Mouse (Mus musculus) c-Kit-positive CD71-positive TER-119-negative erythroid progenitor cells, embryonic 14.5 days (primary cell): ENCODE data around the gene Luc7l3.

Experiments
- DNase-seq: peaks from one replicate; pipeline ENCODE4 v3.0.0-alpha.2; 2013; ENCODE audit warnings: low read depth

The Luc7l3 gene

DNA sequence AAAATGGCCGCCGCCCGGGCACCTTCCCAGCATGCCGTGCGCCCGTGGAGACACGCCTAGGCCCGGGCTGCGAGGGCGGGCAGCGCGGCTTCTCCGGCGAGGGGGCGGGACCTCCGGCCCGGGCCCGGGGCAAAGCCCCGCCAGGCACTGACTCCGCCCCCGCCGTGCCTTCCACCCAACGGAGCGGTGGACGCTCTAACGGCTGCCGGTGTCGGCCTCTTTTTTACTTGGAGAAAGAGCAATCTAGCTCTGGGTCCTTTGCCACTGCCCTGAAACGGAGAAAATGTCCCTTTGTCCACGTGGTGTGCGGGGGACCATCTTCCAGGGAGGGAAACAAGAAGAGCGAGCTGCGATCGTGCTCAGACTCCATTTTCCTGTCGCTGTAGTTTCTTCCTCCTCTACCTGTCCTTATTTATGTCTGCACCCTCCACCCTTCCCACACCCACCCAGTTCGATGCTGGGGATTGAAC lies at the start of gene Luc7l3:
Gene Luc7l3 (minus strand): TSS at position 58 of the 470 bp plus-strand sequence.
- peak; percentile 88 for DNase-seq

DNA sequence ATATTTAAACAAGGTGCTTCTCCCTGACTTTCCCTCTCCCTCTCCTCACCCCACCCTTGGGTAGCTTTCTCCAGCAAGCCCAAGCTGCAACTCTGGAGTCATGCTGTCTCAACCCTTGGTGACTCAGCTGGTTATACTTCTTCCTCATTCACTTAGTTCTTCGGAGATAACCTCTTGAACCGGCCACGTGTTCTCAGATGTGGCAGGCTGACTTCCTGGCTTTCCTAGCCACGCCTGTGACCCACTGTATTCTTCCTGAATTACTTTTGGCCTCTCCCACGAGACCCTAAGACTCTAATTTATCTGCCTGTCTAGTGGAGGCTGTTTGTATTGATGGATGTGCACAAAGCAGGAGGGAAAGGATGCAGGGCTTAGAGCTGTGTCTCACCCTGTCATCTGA lies 49.0 kb upstream of the Luc7l3 start:
- no peak for DNase-seq

DNA sequence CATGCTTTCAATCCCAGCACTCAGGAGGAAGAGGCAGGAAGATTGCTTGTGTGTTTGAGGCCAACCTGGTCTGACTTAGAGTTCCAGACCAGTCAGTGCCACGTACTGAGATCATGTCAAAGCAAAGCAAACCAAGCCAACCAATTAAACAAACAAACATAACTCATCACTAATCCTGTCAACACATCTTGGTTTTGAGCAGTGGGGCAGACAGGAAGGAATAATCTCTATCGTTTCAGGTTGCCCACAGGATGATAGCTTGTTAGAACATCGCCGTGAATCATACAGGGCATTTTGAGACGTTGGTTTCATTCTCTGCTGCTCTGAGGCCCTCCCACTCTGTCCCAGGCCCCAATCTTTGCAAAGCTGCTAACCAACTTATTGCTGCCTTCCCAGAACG lies 48.2 kb upstream of the Luc7l3 start:
- no peak for DNase-seq

DNA sequence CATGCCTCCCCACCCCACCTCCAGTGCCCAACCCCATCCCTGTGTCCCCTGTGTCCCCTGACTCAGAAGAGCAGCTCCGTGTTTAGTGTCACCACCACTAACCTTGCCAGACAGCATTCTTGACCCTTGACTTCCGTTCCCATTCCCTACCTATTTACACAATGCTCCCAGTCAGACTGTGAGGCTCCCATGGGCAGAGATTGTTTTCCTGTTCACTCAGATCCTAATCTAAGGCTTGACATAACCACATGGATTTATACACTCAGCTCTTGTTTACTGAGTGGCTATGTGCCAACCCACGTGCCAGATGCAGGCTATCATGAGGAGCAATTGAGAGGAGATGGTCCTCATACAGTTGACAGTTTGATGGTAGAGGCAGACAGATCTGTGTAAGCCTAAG lies 43.6 kb upstream of the Luc7l3 start:
- no peak for DNase-seq

DNA sequence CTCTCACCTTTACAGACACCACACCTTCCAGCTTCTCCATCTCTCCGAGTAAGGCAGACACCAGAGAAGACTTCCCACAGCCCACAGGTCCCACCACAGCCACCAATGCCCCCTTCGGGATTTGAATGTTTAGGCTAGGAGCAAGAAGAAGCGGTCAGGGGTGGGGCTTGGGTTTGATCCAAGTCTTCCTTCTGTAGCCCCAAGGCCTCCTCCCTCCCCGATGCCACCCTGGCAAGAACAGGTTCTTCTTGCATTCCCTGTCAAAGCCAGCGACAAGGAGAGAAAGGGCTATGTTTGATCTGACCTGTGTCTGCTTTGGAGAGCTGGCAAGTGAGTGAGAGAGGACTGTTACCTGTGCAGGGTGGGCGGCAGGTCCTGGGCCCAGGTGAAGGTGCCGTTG lies 41.9 kb upstream of the Luc7l3 start:
- DNase-seq: no peak

DNA sequence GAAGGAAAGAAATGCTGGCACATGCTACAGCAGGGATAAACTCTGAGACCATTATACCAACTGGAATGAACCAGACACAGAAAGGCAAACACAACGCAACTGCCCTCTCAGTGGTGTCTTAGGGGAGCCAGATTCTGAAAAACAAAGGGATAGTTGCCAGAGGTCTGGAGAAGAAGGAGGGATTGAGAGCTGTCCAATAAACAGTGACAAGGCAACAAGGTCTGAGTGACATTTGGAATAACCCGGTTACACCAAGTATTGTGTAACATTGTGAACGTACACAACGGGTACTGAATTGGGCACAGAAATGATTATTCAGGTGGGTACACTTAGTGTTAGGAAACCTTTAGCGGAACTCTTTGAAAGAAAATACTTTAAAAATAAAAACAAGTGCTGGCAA lies 40.3 kb upstream of the Luc7l3 start:
- no peak for DNase-seq

DNA sequence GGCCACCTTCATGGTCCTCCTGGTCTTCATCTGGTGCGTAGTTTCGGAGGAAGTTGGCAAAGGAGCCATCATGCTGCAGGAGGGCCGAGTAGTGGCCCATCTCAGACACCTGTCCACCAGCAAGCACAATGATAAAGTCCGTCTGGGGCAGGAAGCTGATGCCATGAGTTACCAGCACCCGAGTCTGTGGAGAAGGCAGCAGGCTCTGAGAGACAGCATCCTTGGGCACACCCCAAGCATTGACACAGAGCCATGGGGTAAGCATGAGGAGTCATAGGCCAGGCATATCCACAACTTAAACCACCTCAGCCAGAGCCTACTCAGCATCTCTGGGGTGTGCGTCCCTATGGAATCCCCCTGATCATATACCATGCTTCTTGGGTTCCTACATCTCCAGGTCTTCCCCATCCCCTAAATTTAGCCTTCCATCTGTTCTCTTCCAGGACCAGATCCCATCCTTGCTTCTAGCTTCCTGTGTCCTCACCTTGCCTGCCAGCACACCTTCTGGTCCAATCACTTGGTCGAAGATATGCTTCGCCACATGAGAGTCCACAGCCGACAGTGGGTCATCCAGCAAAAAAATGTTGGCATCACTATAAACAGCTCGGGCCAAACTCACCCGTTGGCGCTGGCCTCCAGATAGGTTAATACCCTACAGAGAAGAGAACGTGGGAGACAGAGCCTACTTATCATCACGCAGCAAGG lies 39.5 kb upstream of the Luc7l3 start:
- DNase-seq: no peak

DNA sequence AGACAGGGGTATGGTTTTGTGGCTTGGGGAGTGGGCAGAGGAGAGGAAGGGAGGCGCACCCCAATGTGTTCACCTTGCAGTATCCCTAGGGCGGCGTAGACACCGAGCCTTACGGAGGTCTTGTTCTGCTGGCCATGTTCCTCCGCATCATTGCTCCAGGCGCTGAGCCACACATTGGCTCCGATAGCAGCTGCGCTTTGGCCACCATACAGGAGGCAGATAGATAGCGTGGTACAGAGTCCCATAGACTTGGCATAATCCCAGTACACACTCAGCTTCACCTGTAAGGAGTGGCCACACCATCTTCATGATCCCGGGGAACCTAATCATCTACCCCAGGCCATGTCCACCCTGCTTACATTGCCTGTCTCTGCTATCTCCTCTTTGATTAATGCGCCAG lies 37.4 kb upstream of the Luc7l3 start:
- DNase-seq: no peak

DNA sequence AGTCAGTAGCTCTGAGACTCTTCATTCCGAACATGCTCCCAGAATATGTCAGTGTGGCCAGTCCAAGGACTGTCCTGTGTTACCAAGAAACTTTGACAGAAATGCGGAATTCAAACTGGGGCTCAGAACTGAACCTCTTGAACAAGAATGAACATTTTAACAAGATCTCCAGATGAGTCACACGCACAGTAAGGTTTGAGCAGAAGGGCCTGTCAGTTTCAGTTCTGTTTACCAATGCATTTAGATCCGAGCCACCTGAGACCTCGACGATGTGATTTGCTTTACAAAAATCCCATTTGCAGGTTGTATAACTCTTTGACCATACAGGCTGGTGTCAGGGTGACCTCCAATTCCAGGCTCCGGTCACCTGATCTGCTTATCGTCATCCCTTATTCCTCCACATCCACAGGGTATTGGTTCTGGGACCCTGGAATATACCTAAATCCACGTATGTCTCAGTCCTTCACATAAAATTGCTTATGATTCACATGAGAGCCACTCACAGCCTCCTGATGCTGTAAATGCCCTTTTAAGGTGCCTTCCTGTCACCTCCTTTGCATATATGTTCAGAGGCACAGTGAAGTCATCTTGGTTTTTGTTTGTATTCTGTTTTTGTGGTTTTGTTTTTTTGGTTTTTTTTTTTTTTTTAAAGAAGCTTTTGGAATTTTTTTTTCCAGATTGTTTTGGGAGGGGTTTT lies 33.9 kb upstream of the Luc7l3 start:
- DNase-seq: no peak

DNA sequence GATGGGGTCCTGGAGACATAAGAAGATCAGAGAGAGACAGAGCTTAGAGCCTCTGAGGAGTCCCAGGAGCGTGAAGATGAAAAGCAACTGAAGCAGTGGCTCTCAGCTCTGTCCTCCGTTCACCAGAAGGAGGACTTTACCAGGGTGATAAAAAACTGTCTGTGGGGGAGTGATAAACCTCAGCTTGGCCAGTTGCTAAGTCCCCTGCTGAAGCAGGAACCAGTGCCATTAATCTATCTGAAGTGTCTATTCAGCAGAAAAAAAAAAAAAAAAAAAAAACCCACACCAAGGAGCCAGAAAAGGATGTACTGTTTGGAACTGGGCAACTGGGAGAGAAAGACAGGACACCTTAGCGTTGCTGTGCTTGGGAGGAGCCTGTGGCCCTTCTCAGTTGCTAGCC lies 29.3 kb upstream of the Luc7l3 start:
- peak; percentile 50 for DNase-seq

DNA sequence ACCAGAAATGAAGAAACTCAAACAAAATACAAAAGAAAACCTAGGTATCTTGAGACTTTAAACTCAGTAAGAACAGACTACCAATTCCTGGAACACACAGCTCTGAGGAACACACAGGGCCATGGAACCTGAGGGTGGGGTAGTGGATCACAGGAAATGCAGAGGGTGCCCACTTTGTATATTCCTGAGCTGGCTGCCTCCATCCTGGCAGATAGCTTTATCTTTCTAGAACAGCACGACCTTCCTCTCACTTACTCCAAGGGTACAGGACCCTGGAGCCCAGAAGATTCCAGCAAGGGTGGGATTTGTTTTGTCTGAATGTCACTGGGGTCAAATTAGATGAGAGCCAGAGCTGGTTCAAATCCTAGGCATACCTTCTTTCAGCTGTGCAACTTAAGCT lies 28.5 kb upstream of the Luc7l3 start:
- DNase-seq: peak; percentile 42

DNA sequence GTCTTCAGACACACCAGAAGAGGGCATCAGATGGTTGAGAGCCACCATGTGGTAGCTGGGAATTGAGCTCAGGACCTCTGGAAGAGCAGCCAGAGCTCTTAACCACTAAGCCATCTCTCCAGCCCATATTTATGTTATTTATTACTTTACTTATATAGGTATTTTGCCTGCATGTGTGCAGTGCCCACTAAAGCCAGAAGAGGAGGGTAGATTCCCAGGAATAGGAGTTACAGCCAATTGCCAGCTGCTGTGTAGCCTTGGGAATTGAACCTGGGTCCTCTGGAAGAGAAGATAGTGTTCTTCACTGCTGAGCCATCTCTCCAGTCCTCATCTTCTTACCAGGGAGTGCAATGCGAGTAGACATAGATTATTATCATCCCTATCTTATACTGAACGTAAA lies 28.1 kb upstream of the Luc7l3 start:
- DNase-seq: no peak

DNA sequence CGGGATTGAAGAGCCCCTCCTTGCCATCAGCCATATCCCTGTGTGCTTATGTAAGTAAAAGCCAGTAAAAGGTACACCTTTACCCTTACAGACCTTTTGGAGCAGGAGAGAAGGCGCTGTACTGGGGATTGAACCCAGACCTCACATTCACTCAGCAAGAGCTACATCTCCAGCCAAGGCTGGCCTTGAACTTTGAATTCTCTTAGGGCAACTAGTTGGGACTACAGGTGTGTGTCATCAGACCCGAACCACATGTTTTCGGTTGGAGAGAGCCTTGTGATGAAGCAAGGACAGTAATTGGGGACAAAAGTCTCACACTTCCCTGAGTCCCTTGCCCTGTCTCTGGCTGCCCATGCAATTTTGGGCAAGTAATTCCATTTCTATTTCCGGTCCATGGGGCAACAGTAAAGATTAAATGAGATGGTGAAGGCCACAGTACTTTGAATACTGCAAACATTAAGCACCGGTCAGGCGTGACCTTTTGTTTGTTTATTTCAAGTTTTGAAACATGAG lies 25.3 kb upstream of the Luc7l3 start:
- DNase-seq: no peak

DNA sequence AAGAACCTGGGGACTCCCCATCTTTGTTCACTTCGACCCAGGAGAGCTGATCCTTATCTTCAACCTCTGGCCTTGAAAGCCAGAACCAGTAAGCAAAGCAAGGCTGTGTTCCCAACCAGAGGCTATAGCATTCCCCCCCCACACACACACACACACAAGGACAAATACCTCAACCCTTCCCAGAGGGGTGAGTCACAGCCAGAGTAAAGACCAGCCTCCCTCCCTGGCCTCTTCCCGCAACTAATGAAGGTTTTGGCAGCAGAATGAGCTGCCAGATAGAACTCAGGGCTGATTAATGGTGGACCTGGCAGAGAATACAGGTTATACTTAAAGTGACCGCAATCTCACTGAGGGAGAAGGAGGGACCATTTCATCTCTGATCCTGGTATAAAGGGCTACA lies 24.8 kb upstream of the Luc7l3 start:
- no peak for DNase-seq

DNA sequence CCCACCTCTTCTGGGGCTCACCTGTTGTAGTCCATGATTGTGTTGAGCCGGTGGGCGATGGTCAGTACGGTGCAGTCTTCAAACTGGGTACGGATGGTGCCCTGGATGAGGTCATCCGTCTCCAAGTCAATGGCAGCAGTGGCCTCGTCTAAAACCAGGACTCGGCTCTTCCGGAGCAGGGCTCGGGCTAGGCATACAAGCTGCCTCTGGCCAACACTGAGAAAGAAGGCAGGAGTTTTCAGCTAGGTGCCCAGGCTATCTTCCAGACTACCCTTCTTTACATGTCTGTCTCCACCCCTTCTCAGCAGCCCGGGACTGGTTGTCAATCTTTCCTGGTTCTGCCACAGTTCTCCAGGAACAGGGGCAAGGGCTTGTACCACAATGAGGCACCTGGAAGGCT lies 24.1 kb upstream of the Luc7l3 start:
- DNase-seq: no peak

DNA sequence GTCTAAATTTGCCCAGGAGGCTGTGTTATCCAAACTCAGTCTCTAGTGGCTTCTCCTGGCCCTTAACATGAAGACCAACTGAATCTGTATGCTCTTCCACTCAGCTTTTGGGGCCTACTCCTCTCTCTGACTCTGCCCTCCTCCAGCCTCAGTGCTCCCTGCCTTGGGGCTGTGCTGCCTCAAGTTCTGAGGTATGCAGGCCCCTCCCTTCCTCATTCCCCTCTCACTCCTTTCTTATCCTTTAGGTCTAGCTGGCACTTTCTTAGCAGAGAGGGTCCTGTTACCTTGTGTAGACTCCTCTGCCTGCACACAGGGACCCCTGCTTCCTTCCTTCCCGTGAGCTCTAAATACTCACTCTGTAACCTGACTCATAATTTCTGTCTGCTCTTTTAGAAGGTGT lies 22.7 kb upstream of the Luc7l3 start:
- DNase-seq: no peak

DNA sequence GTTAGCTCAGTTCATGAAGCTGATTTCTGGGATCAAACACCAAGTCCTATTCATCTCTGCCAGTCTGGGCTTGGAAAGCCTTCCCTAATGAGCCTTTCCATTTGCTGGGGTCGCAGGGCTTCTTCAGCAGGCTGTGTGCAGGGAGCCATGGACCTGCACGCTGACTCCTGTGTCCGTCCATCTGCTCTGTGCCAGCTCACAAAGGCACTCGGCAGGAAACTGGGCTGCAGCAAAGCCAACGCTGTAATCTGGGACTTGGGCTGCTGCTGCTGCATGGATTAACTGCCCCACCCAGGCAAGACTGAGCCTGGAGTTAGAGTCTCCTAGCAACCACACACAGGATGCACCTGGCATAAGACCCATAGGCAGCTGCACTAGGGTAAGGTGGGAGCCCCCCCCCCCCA lies 22.2 kb upstream of the Luc7l3 start:
- no peak for DNase-seq

DNA sequence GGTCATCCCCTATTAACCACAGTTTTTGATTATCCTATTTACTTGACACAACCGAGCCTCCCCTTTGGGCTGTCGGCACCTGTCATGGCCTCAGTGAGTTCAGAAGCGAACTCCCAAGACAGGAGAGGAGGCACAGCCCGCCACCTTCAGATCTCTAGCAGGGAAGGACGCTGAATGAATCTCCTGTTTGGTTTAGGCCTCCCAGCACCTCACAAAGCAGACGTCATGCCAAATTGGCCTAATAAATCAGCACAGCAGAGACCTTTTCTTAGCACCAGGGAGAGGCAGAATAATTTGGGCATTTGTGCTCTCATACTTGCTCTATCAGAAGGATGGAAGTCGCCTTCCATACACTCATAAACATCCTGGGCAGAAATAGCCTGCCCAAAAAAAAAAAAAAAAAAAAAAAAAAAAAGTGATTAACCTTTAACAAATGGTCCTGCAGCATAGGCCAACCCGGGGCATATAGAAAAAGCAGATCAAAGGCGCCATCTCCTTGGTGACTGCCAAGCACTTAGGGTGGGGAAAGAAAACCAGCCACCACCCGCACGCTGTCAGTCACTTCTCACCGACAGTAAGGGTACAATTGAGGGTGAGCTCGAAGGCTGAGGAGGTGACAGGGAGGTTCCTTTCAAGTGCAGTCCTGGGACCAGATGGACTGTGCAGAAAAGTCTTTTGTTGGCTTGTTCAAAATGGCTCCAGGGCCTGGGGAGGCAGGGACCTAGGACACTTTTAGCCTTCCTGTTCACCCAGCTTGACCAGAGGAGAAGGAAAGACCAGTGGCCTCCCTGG lies 20.5 kb upstream of the Luc7l3 start:
- no peak for DNase-seq

DNA sequence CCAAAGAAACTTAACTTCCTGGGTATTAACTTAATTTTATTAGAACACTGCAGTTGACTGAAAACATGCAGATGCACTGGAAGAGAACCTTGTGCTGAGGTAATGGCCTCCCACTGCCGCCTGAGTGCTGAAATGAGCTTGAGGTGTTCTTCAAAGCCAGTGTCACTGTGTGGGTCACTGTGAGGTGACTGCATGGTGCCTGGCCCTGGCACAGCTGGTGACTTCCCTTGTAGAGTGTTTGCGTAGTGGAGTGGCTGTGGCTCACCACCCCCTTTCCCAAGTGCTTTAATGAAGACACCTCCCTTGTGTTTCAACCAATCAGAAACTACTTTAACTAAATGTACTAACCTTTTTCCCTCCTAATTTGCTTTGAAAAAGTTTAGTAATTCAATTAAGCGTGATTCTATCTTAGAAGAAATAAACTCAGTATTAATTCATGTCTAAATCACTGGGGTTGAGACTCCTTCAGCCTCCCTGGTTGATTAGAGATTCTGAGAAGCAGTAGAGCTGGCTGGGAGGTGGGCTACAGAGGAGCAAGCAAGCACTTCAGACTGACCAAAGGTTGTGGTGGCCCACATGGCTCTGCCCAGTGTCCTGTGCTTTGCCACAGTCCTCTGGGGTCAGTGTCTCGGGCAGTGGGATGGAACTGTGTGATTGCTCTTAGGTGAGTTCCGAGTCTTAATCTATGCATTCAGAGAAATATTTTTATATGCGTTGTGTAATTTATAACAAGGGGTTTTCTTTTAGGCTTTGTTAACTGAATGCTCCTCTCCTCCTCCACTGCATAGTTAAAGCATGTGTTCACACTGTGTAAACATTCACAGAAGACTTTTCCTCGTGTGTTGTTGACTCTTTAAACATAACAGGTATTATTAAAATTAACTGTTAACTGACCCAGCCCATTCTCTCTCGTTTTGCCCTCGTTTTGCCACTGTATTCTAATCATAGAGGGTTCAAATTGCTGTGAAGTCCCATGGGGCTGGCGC lies 19.5 kb upstream of the Luc7l3 start:
- no peak for DNase-seq

DNA sequence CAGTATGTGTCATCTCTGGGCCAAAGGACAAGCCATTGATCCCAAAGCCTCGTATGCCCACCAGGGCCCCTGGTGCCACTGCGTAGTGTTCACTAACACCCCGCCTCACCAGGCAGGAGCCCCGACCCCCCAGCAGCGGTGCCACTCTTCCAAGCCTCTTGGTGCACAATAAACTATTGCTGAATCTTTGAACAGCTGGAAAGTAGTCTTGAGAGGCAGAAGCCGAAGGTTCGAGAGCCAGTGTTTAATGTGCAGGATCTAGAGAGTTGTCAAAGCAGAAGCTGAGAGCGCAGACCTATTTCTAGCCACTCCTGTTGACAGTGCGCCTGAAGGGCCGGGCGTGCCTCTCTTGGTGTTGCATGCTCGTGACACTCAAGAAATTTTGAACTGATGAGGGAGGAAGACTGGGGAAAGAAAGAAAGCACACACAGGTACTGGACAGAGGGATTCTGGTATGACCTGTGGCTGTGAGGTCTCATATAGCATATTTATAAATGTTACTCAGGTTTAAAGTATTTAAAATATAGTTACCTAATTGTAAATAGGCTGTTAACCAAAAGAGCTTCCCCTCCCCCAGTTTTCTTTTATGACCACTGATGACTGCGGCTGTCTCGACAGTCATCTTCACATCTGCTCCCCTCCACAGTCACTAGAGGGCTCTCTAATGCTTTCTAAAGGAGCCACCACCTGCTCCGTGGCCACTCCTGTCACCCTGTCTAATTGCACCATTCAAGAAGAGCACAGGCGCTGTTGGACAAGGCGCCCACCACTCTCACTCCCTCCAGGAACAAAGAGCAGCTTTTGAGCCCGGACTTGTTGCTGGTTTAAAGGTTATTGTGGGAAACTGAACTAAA lies 18.2 kb upstream of the Luc7l3 start:
- DNase-seq: no peak

DNA sequence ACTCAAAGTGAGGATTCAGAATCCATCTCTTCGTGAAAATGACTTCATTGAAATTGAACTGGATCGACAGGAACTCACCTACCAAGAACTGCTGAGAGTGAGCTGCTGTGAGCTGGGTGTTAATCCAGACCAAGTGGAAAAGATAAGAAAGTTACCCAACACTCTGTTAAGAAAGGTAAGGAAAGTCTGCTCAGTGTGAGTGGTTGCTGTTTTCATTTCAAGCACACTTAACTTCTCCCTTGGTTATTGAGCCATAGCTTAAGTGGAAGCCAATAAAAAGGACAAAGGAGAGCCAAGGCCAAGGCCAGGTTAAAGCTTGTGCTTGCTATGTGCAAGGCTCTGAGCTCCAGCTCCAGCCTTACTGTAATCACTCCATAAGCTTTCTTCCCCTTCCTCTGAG lies 16.6 kb upstream of the Luc7l3 start:
- DNase-seq: no peak
